In the genomic region with DNA sequence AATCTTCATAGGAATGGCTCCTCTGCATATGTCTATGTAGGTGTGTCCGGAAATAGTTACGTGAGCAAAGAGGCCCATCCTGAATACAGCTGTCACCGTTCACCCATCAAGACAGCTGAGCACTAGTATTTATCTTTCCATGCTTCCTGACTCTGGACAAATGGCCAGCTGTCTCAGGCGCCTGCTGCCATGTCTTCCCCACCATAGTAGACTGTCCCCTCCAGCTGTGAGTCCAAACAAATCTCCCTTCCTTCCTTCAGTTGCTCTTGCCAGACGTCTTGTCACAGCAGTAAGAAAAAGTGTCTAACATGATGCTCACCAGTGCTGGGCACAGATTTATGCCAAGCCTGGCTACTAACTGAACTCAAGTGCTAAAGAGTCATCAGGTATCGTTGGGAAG, we compare ENCODE assay signal across 23 mouse cellular contexts.
DNase-seq lines count a peak whose midpoint lies in the region; ATAC-seq lines count a peak whose summit lies in the region.
"Had no signal": no experiment of that assay in that cellular context is flagged by ENCODE, and none has a peak within 500 bp of the region (broad histone marks: within the 10 kb centered on the region; RNA-seq: fewer than 3 reads in every experiment).

No protein-coding gene starts in this region.

- DNase-seq in heart, embryonic 10.5 days (ENCODE audit: low spot score) = peak; percentile 65
- no peak for DNase-seq in heart, postnatal 25 days (ENCODE audit: low spot score)
- DNase-seq in heart, adult 8-10 months (ENCODE audit: low spot score) = no peak
- DNase-seq in lung, postnatal 4 days = no peak
- DNase-seq: adrenal gland, postnatal 10 days; adrenal gland, postnatal 36 days; B cell, adult 2 months; cerebellum, adult 18-20 months; cerebellum, adult 9-10 months; cerebellum, postnatal 14 days; gastrocnemius, postnatal 10 days; gastrocnemius, postnatal 36 days had no signal

- intact Hi-C loops in heart, postnatal 25 days (cut with DNase I) = loop anchor here (10.0 kb wide), 1 partner anchor 514 kb away; no protein-coding TSS in a partner anchor

- 51% methylated on average over 6 of the region's 6 CpGs for WGBS in heart, embryonic 10.5 days
- WGBS in heart, embryonic 15.5 days = 54% methylated on average over 6 of the region's 6 CpGs
- 57% methylated on average over 6 of the region's 6 CpGs for WGBS in lung, embryonic 16.5 days

- H3K4me3 ChIP-seq in heart, embryonic 10.5 days = no peak overlapping the region
- no peak overlapping the region for H3K4me3 ChIP-seq in heart, embryonic 15.5 days
- H3K4me3 ChIP-seq in lung, embryonic 16.5 days (ENCODE audit: low read length) = no peak overlapping the region
- H3K4me3 ChIP-seq: forebrain, embryonic 10.5 days; forebrain, embryonic 13.5 days had no signal

- 0 out of 2 replicates have a peak overlapping the region, but pooled peaks have one; percentile 29 for H3K27ac ChIP-seq in heart, embryonic 10.5 days
- no peak overlapping the region for H3K27ac ChIP-seq in heart, embryonic 15.5 days
- no peak overlapping the region for H3K27ac ChIP-seq in lung, embryonic 16.5 days (ENCODE audit: low read length)
- H3K27ac ChIP-seq: forebrain, embryonic 10.5 days; forebrain, embryonic 13.5 days; hindbrain, embryonic 14.5 days; hindbrain, postnatal 0 days had no signal

- 0 out of 2 replicates have a peak, but pooled peaks have one; percentile 22 for ATAC-seq in heart, embryonic 15.5 days (replicated peaks; ENCODE audit: insufficient number of reproducible peaks, insufficient read depth, low FRiP score, low read depth)
- 0 out of 2 replicates have a peak, but pooled peaks have one; percentile 26 for ATAC-seq in lung, embryonic 16.5 days (ENCODE audit: low read depth)
- ATAC-seq: forebrain, embryonic 13.5 days; forebrain, embryonic 16.5 days; hindbrain, postnatal 0 days; inflammation-experienced regulatory T-cells, adult 6 months; intestine, embryonic 16.5 days; Patski had no signal

- peaks cover 25% of the 10 kb centered on the region for H3K4me1 ChIP-seq in heart, embryonic 10.5 days
- H3K4me1 ChIP-seq in heart, embryonic 15.5 days (replicated peaks) = peaks cover 11% of the 10 kb centered on the region
- H3K4me1 ChIP-seq in lung, embryonic 16.5 days (replicated peaks; ENCODE audit: control insufficient read depth, insufficient read depth, low read length) = 0 out of 2 replicates have a peak, but pooled peaks cover 2% of the 10 kb centered on the region

- no peaks in the 10 kb centered on the region for H3K9me3 ChIP-seq in heart, embryonic 10.5 days
- no peaks in the 10 kb centered on the region for H3K9me3 ChIP-seq in heart, embryonic 15.5 days (replicated peaks)
- no peaks in the 10 kb centered on the region for H3K9me3 ChIP-seq in lung, embryonic 16.5 days (ENCODE audit: control insufficient read depth, low read length)
- H3K9me3 ChIP-seq: forebrain, embryonic 10.5 days; forebrain, embryonic 13.5 days; G1E had no signal

- no peak overlapping the region for H3K4me2 ChIP-seq in heart, embryonic 15.5 days
- no peak overlapping the region for H3K4me2 ChIP-seq in lung, embryonic 16.5 days (ENCODE audit: low read depth, low read length)
- H3K4me2 ChIP-seq: forebrain, embryonic 13.5 days; hindbrain, embryonic 14.5 days had no signal

- no peaks in the 10 kb centered on the region for H3K27me3 ChIP-seq in heart, embryonic 10.5 days (ENCODE audit: insufficient read depth, poor library complexity, severe bottlenecking)
- no peaks in the 10 kb centered on the region for H3K27me3 ChIP-seq in heart, embryonic 15.5 days
- no peaks in the 10 kb centered on the region for H3K27me3 ChIP-seq in lung, embryonic 16.5 days (ENCODE audit: control insufficient read depth, insufficient read depth, low read depth, low read length)
- H3K27me3 ChIP-seq: Patski had no signal

- no peak overlapping the region for H3K9ac ChIP-seq in heart, embryonic 15.5 days
- H3K9ac ChIP-seq in lung, embryonic 16.5 days (ENCODE audit: low read length) = no peak overlapping the region
- H3K9ac ChIP-seq: forebrain, embryonic 13.5 days; hindbrain, embryonic 14.5 days had no signal

- no peaks in the 10 kb centered on the region for H3K36me3 ChIP-seq in heart, embryonic 10.5 days
- H3K36me3 ChIP-seq in heart, embryonic 15.5 days = no peaks in the 10 kb centered on the region
- no peaks in the 10 kb centered on the region for H3K36me3 ChIP-seq in lung, embryonic 16.5 days (ENCODE audit: control insufficient read depth, insufficient read depth, low read length)
- H3K36me3 ChIP-seq: forebrain, embryonic 10.5 days; G1E had no signal
